ENCODE assay signal across 25 mouse cellular contexts in genomic region chr1:91009266-91009665, GRCm38 (mm10). TPM values are rescaled to one million over a fixed set of nuclear protein-coding genes. Genes with fewer than 3 reads are reported as not detected.
DNase-seq lines count a peak whose midpoint lies in the region; ATAC-seq and TF ChIP-seq lines count a peak whose summit lies in the region.
"Had no signal": no experiment of that assay in that cellular context is flagged by ENCODE, and none has a peak within 500 bp of the region (broad histone marks: within the 10 kb centered on the region; RNA-seq: fewer than 3 reads in every experiment).

No protein-coding gene starts in this region.

- peak overlapping the region; percentile 40; the same call in 1 of the 2 replicates for H3K9ac ChIP-seq in embryonic facial prominence, embryonic 13.5 days
- H3K9ac ChIP-seq in heart, embryonic 13.5 days, result peak overlapping the region; percentile 67
- 0 out of 2 replicates have a peak overlapping the region, but pooled peaks have one; percentile 4 for H3K9ac ChIP-seq in heart, postnatal 0 days (replicated peaks; ENCODE audit: low read depth, low read length)
- H3K9ac ChIP-seq: forebrain, embryonic 15.5 days; hindbrain, embryonic 12.5 days; liver, embryonic 14.5 days; lung, embryonic 15.5 days; neural tube, embryonic 12.5 days had no signal

- no peak overlapping the region for H3K27ac ChIP-seq in embryonic facial prominence, embryonic 13.5 days
- H3K27ac ChIP-seq in embryonic facial prominence, embryonic 10.5 days (replicated peaks), result no peak overlapping the region
- peak overlapping the region; percentile 99 for H3K27ac ChIP-seq in heart, embryonic 13.5 days (replicated peaks)
- peak overlapping the region; percentile 98 for H3K27ac ChIP-seq in heart, postnatal 0 days (ENCODE audit: low read depth)
- H3K27ac ChIP-seq: forebrain, embryonic 15.5 days; hindbrain, embryonic 12.5 days; layer of hippocampus, adult 2 months; liver, embryonic 14.5 days; lung, embryonic 15.5 days; neural tube, embryonic 12.5 days had no signal

- H3K9me3 ChIP-seq in embryonic facial prominence, embryonic 13.5 days, result no peaks in the 10 kb centered on the region
- H3K9me3 ChIP-seq in embryonic facial prominence, embryonic 10.5 days, result no peaks in the 10 kb centered on the region
- H3K9me3 ChIP-seq in heart, embryonic 13.5 days, result no peaks in the 10 kb centered on the region
- H3K9me3 ChIP-seq in heart, postnatal 0 days (replicated peaks; ENCODE audit: control insufficient read depth, low read length), result no peaks in the 10 kb centered on the region
- H3K9me3 ChIP-seq: forebrain, embryonic 15.5 days; hindbrain, embryonic 12.5 days; lung, embryonic 15.5 days; neural tube, embryonic 12.5 days had no signal

- 84% methylated on average over 6 of the region's 6 CpGs for WGBS in embryonic facial prominence, embryonic 13.5 days
- WGBS in embryonic facial prominence, embryonic 10.5 days, result 92% methylated on average over 6 of the region's 6 CpGs
- WGBS in heart, embryonic 13.5 days, result 60% methylated on average over 6 of the region's 6 CpGs
- 40% methylated on average over 6 of the region's 6 CpGs for WGBS in heart, postnatal 0 days

- no peaks in the 10 kb centered on the region for H3K36me3 ChIP-seq in embryonic facial prominence, embryonic 13.5 days
- no peaks in the 10 kb centered on the region for H3K36me3 ChIP-seq in embryonic facial prominence, embryonic 10.5 days (replicated peaks)
- peaks cover 4% of the 10 kb centered on the region; the same call in 1 of the 2 replicates for H3K36me3 ChIP-seq in heart, embryonic 13.5 days
- no peaks in the 10 kb centered on the region; the same call in 1 of the 2 replicates for H3K36me3 ChIP-seq in heart, postnatal 0 days (replicated peaks; ENCODE audit: control insufficient read depth, insufficient read depth, low read length)
- H3K36me3 ChIP-seq: forebrain, embryonic 15.5 days; hindbrain, embryonic 12.5 days; lung, embryonic 15.5 days; neural tube, embryonic 12.5 days had no signal

- no peak overlapping the region for H3K4me2 ChIP-seq in embryonic facial prominence, embryonic 13.5 days
- 0 out of 2 replicates have a peak overlapping the region, but pooled peaks have one; percentile 3 for H3K4me2 ChIP-seq in heart, embryonic 13.5 days
- no peak overlapping the region for H3K4me2 ChIP-seq in heart, postnatal 0 days (ENCODE audit: low read depth, low read length)
- H3K4me2 ChIP-seq: forebrain, embryonic 15.5 days; hindbrain, embryonic 12.5 days; lung, embryonic 15.5 days; midbrain, embryonic 11.5 days; neural tube, embryonic 12.5 days had no signal

- intact Hi-C loops in heart, postnatal 25 days (cut with DNase I), result no loop called here

- TF ChIP-seq CTCF in heart, postnatal 0 days (IDR thresholded peaks at IDR 0.05; ENCODE audit: low read depth), result no peak

- no peak for DNase-seq in embryonic facial prominence, embryonic 10.5 days (ENCODE audit: low spot score)
- DNase-seq in heart, postnatal 25 days (ENCODE audit: low spot score), result no peak
- DNase-seq in adrenal gland, adult 2 months, result peak; percentile 76
- no peak for DNase-seq in heart, postnatal 0 days (ENCODE audit: low spot score)
- DNase-seq in layer of hippocampus, postnatal 36 days, result no peak
- DNase-seq: cerebellum, adult 18-20 months; kidney, adult 18-20 months; kidney, postnatal 10 days; thymus, postnatal 36 days had no signal

- no peak for ATAC-seq in embryonic facial prominence, embryonic 13.5 days (ENCODE audit: insufficient number of reproducible peaks, insufficient read depth, low FRiP score, low TSS enrichment, low read depth)
- ATAC-seq in heart, embryonic 13.5 days (ENCODE audit: extremely low read depth, insufficient number of reproducible peaks, low FRiP score, low TSS enrichment), result no peak
- no peak for ATAC-seq in heart, postnatal 0 days (ENCODE audit: insufficient read depth, low read depth)
- ATAC-seq: forebrain, embryonic 15.5 days had no signal

- no peaks in the 10 kb centered on the region for H3K27me3 ChIP-seq in embryonic facial prominence, embryonic 13.5 days
- H3K27me3 ChIP-seq in embryonic facial prominence, embryonic 10.5 days (replicated peaks; ENCODE audit: low read depth, poor library complexity, severe bottlenecking), result no peaks in the 10 kb centered on the region
- H3K27me3 ChIP-seq in heart, embryonic 13.5 days (replicated peaks), result no peaks in the 10 kb centered on the region
- no peaks in the 10 kb centered on the region for H3K27me3 ChIP-seq in heart, postnatal 0 days (ENCODE audit: control insufficient read depth, insufficient read depth, low read length)
- H3K27me3 ChIP-seq: forebrain, embryonic 15.5 days; hindbrain, embryonic 12.5 days; lung, embryonic 15.5 days; neural tube, embryonic 12.5 days had no signal

- H3K4me1 ChIP-seq in embryonic facial prominence, embryonic 13.5 days, result peaks cover 12% of the 10 kb centered on the region
- H3K4me1 ChIP-seq in embryonic facial prominence, embryonic 10.5 days, result peaks cover 25% of the 10 kb centered on the region
- H3K4me1 ChIP-seq in heart, embryonic 13.5 days, result peaks cover 92% of the 10 kb centered on the region
- peaks cover 68% of the 10 kb centered on the region for H3K4me1 ChIP-seq in heart, postnatal 0 days (ENCODE audit: control insufficient read depth, insufficient read depth)
- H3K4me1 ChIP-seq: forebrain, embryonic 15.5 days had no signal

- no peak overlapping the region for H3K4me3 ChIP-seq in embryonic facial prominence, embryonic 13.5 days
- H3K4me3 ChIP-seq in embryonic facial prominence, embryonic 10.5 days, result no peak overlapping the region
- no peak overlapping the region for H3K4me3 ChIP-seq in heart, embryonic 13.5 days
- H3K4me3 ChIP-seq in heart, postnatal 0 days (ENCODE audit: low read depth, low read length), result no peak overlapping the region
- H3K4me3 ChIP-seq: forebrain, embryonic 15.5 days; hindbrain, embryonic 12.5 days; layer of hippocampus, adult 2 months; lung, embryonic 15.5 days; neural tube, embryonic 12.5 days had no signal

- TF ChIP-seq EP300 in heart, postnatal 0 days (IDR thresholded peaks at IDR 0.05; ENCODE audit: low read depth), result no peak

RNA-seq across cellular contexts. Expression of gene Lrrfip1, which starts 10.7 kb away (rescaled TPM):
- 33.9 and 35.7 TPM in 2 replicates for polyA plus RNA-seq in embryonic facial prominence, embryonic 13.5 days (2015; fragmentation: Nextera tagmentation; extraction: Ambion mirVana)
- 22.5 and 25.7 TPM in 2 replicates for polyA plus RNA-seq in embryonic facial prominence, embryonic 10.5 days (2016; fragmentation: Nextera tagmentation; extraction: Ambion mirVana)
- polyA plus RNA-seq in heart, embryonic 13.5 days (2015; fragmentation: Nextera tagmentation; extraction: Ambion mirVana), result 122 and 137 TPM in 2 replicates
- 10 to 100 TPM; 81.3 to 98.0 TPM for total RNA-seq in heart, postnatal 25 days (2021)
- 10 to 100 TPM; 63.2 to 63.4 TPM for total RNA-seq in adrenal gland, adult 2 months (2021)
- polyA plus RNA-seq in adrenal gland, adult 2 months (2012; rRNA removed), result 9.2 and 9.4 TPM in 2 replicates
- total RNA-seq in heart, postnatal 0 days (2014; rRNA removed; ENCODE audit: low replicate concordance), result 120 and 135 TPM in 2 replicates
- 140 and 168 TPM in 2 replicates for polyA plus RNA-seq in heart, postnatal 0 days (2015; fragmentation: Nextera tagmentation; extraction: Ambion mirVana)
- total RNA-seq in layer of hippocampus, postnatal 36 days (2021), result 10 to 100 TPM; 75.3 to 80.9 TPM

RNA-seq across cellular contexts. Expression of gene Rab17, which starts 39.8 kb away (rescaled TPM):
- 1.3 and 1.5 TPM in 2 replicates for polyA plus RNA-seq in embryonic facial prominence, embryonic 13.5 days (2015; fragmentation: Nextera tagmentation; extraction: Ambion mirVana)
- polyA plus RNA-seq in embryonic facial prominence, embryonic 10.5 days (2016; fragmentation: Nextera tagmentation; extraction: Ambion mirVana), result 0.39 and 0.44 TPM in 2 replicates
- 0.57 and 1.5 TPM in 2 replicates for polyA plus RNA-seq in heart, embryonic 13.5 days (2015; fragmentation: Nextera tagmentation; extraction: Ambion mirVana)
- 1 to 10 TPM; 2.1 to 3.2 TPM for total RNA-seq in heart, postnatal 25 days (2021)
- under 1 TPM in 1 of 2 experiments, not detected in 1; 0.31 TPM for total RNA-seq in adrenal gland, adult 2 months (2021)
- polyA plus RNA-seq in adrenal gland, adult 2 months (2012; rRNA removed), result 0.13 TPM in 1 of 2 replicates, not detected in the other
- 7.1 and 8.4 TPM in 2 replicates for total RNA-seq in heart, postnatal 0 days (2014; rRNA removed; ENCODE audit: low replicate concordance)
- 5.1 and 5.6 TPM in 2 replicates for polyA plus RNA-seq in heart, postnatal 0 days (2015; fragmentation: Nextera tagmentation; extraction: Ambion mirVana)
- not detected for total RNA-seq in layer of hippocampus, postnatal 36 days (2021)
- total RNA-seq: adrenal gland, adult 18-20 months; layer of hippocampus, adult 2 months; MEL; monocyte, adult 5-6 weeks had no signal
- polyA plus RNA-seq: midbrain, embryonic 11.5 days; neural tube, embryonic 12.5 days had no signal

RNA-seq across cellular contexts. Expression of gene Prlh, which starts 56.4 kb away (rescaled TPM):
- not detected in 2 replicates for polyA plus RNA-seq in embryonic facial prominence, embryonic 13.5 days (2015; fragmentation: Nextera tagmentation; extraction: Ambion mirVana)
- not detected in 2 replicates for polyA plus RNA-seq in embryonic facial prominence, embryonic 10.5 days (2016; fragmentation: Nextera tagmentation; extraction: Ambion mirVana)
- not detected in 2 replicates for polyA plus RNA-seq in heart, embryonic 13.5 days (2015; fragmentation: Nextera tagmentation; extraction: Ambion mirVana)
- not detected for total RNA-seq in heart, postnatal 25 days (2021)
- total RNA-seq in adrenal gland, adult 2 months (2021), result not detected
- polyA plus RNA-seq in adrenal gland, adult 2 months (2012; rRNA removed), result not detected in 2 replicates
- not detected in 2 replicates for total RNA-seq in heart, postnatal 0 days (2014; rRNA removed; ENCODE audit: low replicate concordance)
- polyA plus RNA-seq in heart, postnatal 0 days (2015; fragmentation: Nextera tagmentation; extraction: Ambion mirVana), result not detected in 2 replicates
- total RNA-seq in layer of hippocampus, postnatal 36 days (2021), result not detected
- total RNA-seq: adrenal gland, adult 18-20 months; CH12.LX; layer of hippocampus, adult 2 months; left cerebral cortex, postnatal 25 days; MEL; monocyte, adult 5-6 weeks had no signal
- polyA plus RNA-seq: forebrain, embryonic 15.5 days; gonadal fat pad, adult 2 months; hindbrain, embryonic 12.5 days; limb, embryonic 14.5 days; liver, embryonic 14.5 days; lung, embryonic 15.5 days; midbrain, embryonic 11.5 days; neural tube, embryonic 12.5 days had no signal

Comparison
In these comparisons a context has a peak if more than half of its experiments do, and no peak if none do; other contexts are left out.
1. H3K27ac ChIP-seq: peak in heart, embryonic 13.5 days (single experiment) and heart, postnatal 0 days (single experiment); none in embryonic facial prominence, embryonic 13.5 days (single experiment) and embryonic facial prominence, embryonic 10.5 days (single experiment).
2. H3K9ac ChIP-seq: peak in every context shown above with its lines; median percentile 67 in heart, embryonic 13.5 days; 40 in embryonic facial prominence, embryonic 13.5 days; 4 in heart, postnatal 0 days.